Mouse (Mus musculus): ENCODE measurements around the gene Ctf2. TPM values are rescaled to one million over a fixed set of nuclear protein-coding genes. Genes with fewer than 3 reads are reported as not detected.

The Ctf2 gene
- polyA plus RNA-seq, 1 experiment from 2014 or later: 0.10 TPM

GRCm38 (mm10) chr7:127730170-127730569 lies 1.8 kb downstream of the Ctf2 start:
- no peaks in the 10 kb centered on the region for H3K27me3 ChIP-seq (ENCODE audit: control insufficient read depth, insufficient read depth, low read depth, low read length)

GRCm38 (mm10) chr7:127727898-127728297 lies 4.1 kb downstream of the Ctf2 start:
- no peaks in the 10 kb centered on the region for H3K4me1 ChIP-seq (ENCODE audit: control insufficient read depth, insufficient read depth, low read length)
- WGBS: 84% methylated on average over 7 of the region's 7 CpGs
- no peak overlapping the region for H3K27ac ChIP-seq (ENCODE audit: low read length)
- no peaks in the 10 kb centered on the region for H3K36me3 ChIP-seq (ENCODE audit: control insufficient read depth, insufficient read depth, low read length)
- H3K9ac ChIP-seq (ENCODE audit: low read depth, low read length): no peak overlapping the region
- no peaks in the 10 kb centered on the region for H3K9me3 ChIP-seq (replicated peaks; ENCODE audit: control insufficient read depth, low read length, poor library complexity, severe bottlenecking)
- no peak overlapping the region for H3K4me3 ChIP-seq (ENCODE audit: low read depth, low read length)
- H3K27me3 ChIP-seq (ENCODE audit: control insufficient read depth, insufficient read depth, low read depth, low read length): no peaks in the 10 kb centered on the region
- no peak for ATAC-seq
- no peak overlapping the region for H3K4me2 ChIP-seq (ENCODE audit: low read length)

More at GRCm38 (mm10) chr7:127730170-127730569, 1.8 kb downstream of the Ctf2 start:
- Histone ChIP-seq H3K36me3 (ENCODE audit: control insufficient read depth, insufficient read depth, low read length) (no peaks in the 10 kb centered on the region), H3K9ac (ENCODE audit: low read depth, low read length) (no peak overlapping the region), H3K4me2 (ENCODE audit: low read length) (no peak overlapping the region), H3K4me3 (ENCODE audit: low read depth, low read length) (no peak overlapping the region), H3K27ac (ENCODE audit: low read length) (no peak overlapping the region), H3K9me3 (replicated peaks; ENCODE audit: control insufficient read depth, low read length, poor library complexity, severe bottlenecking) (no peaks in the 10 kb centered on the region), H3K4me1 (ENCODE audit: control insufficient read depth, insufficient read depth, low read length) (no peaks in the 10 kb centered on the region)
- 64% methylated on average over 4 of the region's 4 CpGs for WGBS
- no peak for ATAC-seq

- ATAC-seq: no peak
- Histone ChIP-seq H3K4me2 (ENCODE audit: low read length) (no peak overlapping the region), H3K9ac (ENCODE audit: low read depth, low read length) (no peak overlapping the region), H3K36me3 (ENCODE audit: control insufficient read depth, insufficient read depth, low read length) (no peaks in the 10 kb centered on the region), H3K9me3 (replicated peaks; ENCODE audit: control insufficient read depth, low read length, poor library complexity, severe bottlenecking) (no peaks in the 10 kb centered on the region), H3K4me3 (ENCODE audit: low read depth, low read length) (no peak overlapping the region), H3K27me3 (ENCODE audit: control insufficient read depth, insufficient read depth, low read depth, low read length) (no peaks in the 10 kb centered on the region), H3K27ac (ENCODE audit: low read length) (no peak overlapping the region), H3K4me1 (ENCODE audit: control insufficient read depth, insufficient read depth, low read length) (no peaks in the 10 kb centered on the region)
- 42% methylated on average over 6 of the region's 6 CpGs for WGBS
These were observed 6.0 kb downstream of the Ctf2 start for GRCm38 (mm10) chr7:127725924-127726323.

GRCm38 (mm10) chr7:127725490-127725889 lies 6.5 kb downstream of the Ctf2 start:
- ATAC-seq: no peak
- Histone ChIP-seq H3K9me3 (replicated peaks; ENCODE audit: control insufficient read depth, low read length, poor library complexity, severe bottlenecking) (no peaks in the 10 kb centered on the region), H3K36me3 (ENCODE audit: control insufficient read depth, insufficient read depth, low read length) (no peaks in the 10 kb centered on the region), H3K27ac (ENCODE audit: low read length) (no peak overlapping the region), H3K4me2 (ENCODE audit: low read length) (no peak overlapping the region), H3K4me1 (ENCODE audit: control insufficient read depth, insufficient read depth, low read length) (no peaks in the 10 kb centered on the region), H3K9ac (ENCODE audit: low read depth, low read length) (no peak overlapping the region), H3K4me3 (ENCODE audit: low read depth, low read length) (no peak overlapping the region), H3K27me3 (ENCODE audit: control insufficient read depth, insufficient read depth, low read depth, low read length) (no peaks in the 10 kb centered on the region)
- 29% methylated on average over 2 of the region's 2 CpGs for WGBS

GRCm38 (mm10) chr7:127719258-127719657 lies 12.7 kb downstream of the Ctf2 start:
- Histone ChIP-seq H3K4me3 (ENCODE audit: low read depth, low read length) (no peak overlapping the region), H3K27me3 (ENCODE audit: control insufficient read depth, insufficient read depth, low read depth, low read length) (no peaks in the 10 kb centered on the region), H3K27ac (ENCODE audit: low read length) (no peak overlapping the region), H3K4me2 (ENCODE audit: low read length) (no peak overlapping the region), H3K9me3 (replicated peaks; ENCODE audit: control insufficient read depth, low read length, poor library complexity, severe bottlenecking) (no peaks in the 10 kb centered on the region), H3K9ac (ENCODE audit: low read depth, low read length) (no peak overlapping the region), H3K36me3 (ENCODE audit: control insufficient read depth, insufficient read depth, low read length) (no peaks in the 10 kb centered on the region), H3K4me1 (ENCODE audit: control insufficient read depth, insufficient read depth, low read length) (peaks cover 5% of the 10 kb centered on the region; the same call in 1 of the 2 replicates)
- ATAC-seq: no peak
- 86% methylated on average over 6 of the region's 6 CpGs for WGBS

GRCm38 (mm10) chr7:127718339-127718738 lies 13.6 kb downstream of the Ctf2 start:
- no peak for ATAC-seq
- Histone ChIP-seq H3K9me3 (replicated peaks; ENCODE audit: control insufficient read depth, low read length, poor library complexity, severe bottlenecking) (no peaks in the 10 kb centered on the region), H3K4me2 (ENCODE audit: low read length) (no peak overlapping the region), H3K27ac (ENCODE audit: low read length) (no peak overlapping the region), H3K36me3 (ENCODE audit: control insufficient read depth, insufficient read depth, low read length) (no peaks in the 10 kb centered on the region), H3K4me1 (ENCODE audit: control insufficient read depth, insufficient read depth, low read length) (peaks cover 8% of the 10 kb centered on the region), H3K4me3 (ENCODE audit: low read depth, low read length) (no peak overlapping the region), H3K27me3 (ENCODE audit: control insufficient read depth, insufficient read depth, low read depth, low read length) (no peaks in the 10 kb centered on the region), H3K9ac (ENCODE audit: low read depth, low read length) (no peak overlapping the region)
- 83% methylated on average over 6 of the region's 6 CpGs for WGBS

GRCm38 (mm10) chr7:127716992-127717391 lies 15.0 kb downstream of the Ctf2 start:
- Histone ChIP-seq H3K9me3 (replicated peaks; ENCODE audit: control insufficient read depth, low read length, poor library complexity, severe bottlenecking) (no peaks in the 10 kb centered on the region), H3K4me3 (ENCODE audit: low read depth, low read length) (peak overlapping the region; percentile 43), H3K4me1 (ENCODE audit: control insufficient read depth, insufficient read depth, low read length) (peaks cover 10% of the 10 kb centered on the region), H3K36me3 (ENCODE audit: control insufficient read depth, insufficient read depth, low read length) (no peaks in the 10 kb centered on the region), H3K27me3 (ENCODE audit: control insufficient read depth, insufficient read depth, low read depth, low read length) (no peaks in the 10 kb centered on the region), H3K4me2 (ENCODE audit: low read length) (peak overlapping the region; percentile 80), H3K9ac (ENCODE audit: low read depth, low read length) (peak overlapping the region; percentile 69), H3K27ac (ENCODE audit: low read length) (0 out of 2 replicates have a peak overlapping the region, but pooled peaks have one; percentile 20)
- WGBS: 1% methylated on average over 40 of the region's 41 CpGs
- ATAC-seq: peak; percentile 55

- Histone ChIP-seq H3K27me3 (ENCODE audit: control insufficient read depth, insufficient read depth, low read depth, low read length) (no peaks in the 10 kb centered on the region), H3K36me3 (ENCODE audit: control insufficient read depth, insufficient read depth, low read length) (no peaks in the 10 kb centered on the region), H3K4me1 (ENCODE audit: control insufficient read depth, insufficient read depth, low read length) (peaks cover 10% of the 10 kb centered on the region), H3K9me3 (replicated peaks; ENCODE audit: control insufficient read depth, low read length, poor library complexity, severe bottlenecking) (no peaks in the 10 kb centered on the region), H3K4me2 (ENCODE audit: low read length) (no peak overlapping the region), H3K9ac (ENCODE audit: low read depth, low read length) (no peak overlapping the region), H3K4me3 (ENCODE audit: low read depth, low read length) (no peak overlapping the region), H3K27ac (ENCODE audit: low read length) (no peak overlapping the region)
- WGBS: 87% methylated on average over 4 of the region's 4 CpGs
- no peak for ATAC-seq
These were observed 17.1 kb downstream of the Ctf2 start for GRCm38 (mm10) chr7:127714816-127715215.

- Histone ChIP-seq H3K4me1 (ENCODE audit: control insufficient read depth, insufficient read depth, low read length) (peaks cover 19% of the 10 kb centered on the region), H3K9ac (ENCODE audit: low read depth, low read length) (peak within 1 kb of the TSS; percentile 0), H3K27ac (ENCODE audit: low read length) (no peak within 1 kb of the TSS), H3K4me3 (ENCODE audit: low read depth, low read length) (peak within 1 kb of the TSS; percentile 21), H3K36me3 (ENCODE audit: control insufficient read depth, insufficient read depth, low read length) (no peaks in the 10 kb centered on the region), H3K27me3 (ENCODE audit: control insufficient read depth, insufficient read depth, low read depth, low read length) (no peaks in the 10 kb centered on the region), H3K9me3 (replicated peaks; ENCODE audit: control insufficient read depth, low read length, poor library complexity, severe bottlenecking) (no peaks in the 10 kb centered on the region), H3K4me2 (ENCODE audit: low read length) (peak within 1 kb of the TSS; percentile 50)
- under 1% methylated on average over 27 of the region's 28 CpGs for WGBS
- peak; percentile 66 for ATAC-seq
These were observed 19.2 kb downstream of the Ctf2 start, which contains the start of gene Ctf1 for GRCm38 (mm10) chr7:127712461-127713385. Ctf1 (plus strand) TSS chr7:127712736.

Data from midbrain, embryonic 16.5 days (tissue).